Mouse (Mus musculus): ENCODE results near the gene Vwde. TPM values are rescaled to one million over a fixed set of nuclear protein-coding genes. Genes with fewer than 3 reads are reported as not detected.

Vwde gene
- not detected in 2 replicates for polyA plus RNA-seq (2012; rRNA removed)

DNA sequence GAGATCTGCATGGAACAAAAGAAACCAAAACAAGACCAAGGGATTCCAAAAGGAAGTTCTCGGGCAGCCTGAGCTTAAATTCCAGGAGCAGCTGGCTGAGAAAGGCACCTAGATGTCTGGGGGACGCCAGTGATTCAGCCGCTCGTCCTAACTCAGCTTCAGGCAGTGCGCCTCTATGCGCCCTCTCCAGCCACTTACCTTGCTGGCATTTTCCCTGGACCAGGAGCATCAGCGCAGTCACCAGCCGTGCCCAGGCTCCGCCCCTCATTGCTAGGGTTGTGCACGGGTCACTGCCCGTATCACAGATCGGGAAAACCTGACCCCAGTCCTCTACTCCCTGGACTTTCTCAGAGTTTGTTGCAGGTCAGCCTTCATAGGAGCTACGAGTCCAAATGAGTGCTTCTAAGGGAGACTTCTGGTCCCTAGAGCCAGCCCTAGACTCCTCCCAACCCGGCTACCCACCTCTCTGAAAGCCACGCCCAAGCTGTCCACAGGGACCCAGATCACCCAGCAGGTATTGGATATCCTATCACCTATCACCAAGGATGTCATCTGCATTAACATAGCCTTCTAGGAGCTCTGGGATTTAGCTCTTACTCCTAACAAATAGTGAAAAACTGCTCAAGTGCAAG is at the start of gene Vwde:
TSS of gene Vwde (minus strand) at position 370 of the 632 bp plus-strand sequence.
- H3K4me1 ChIP-seq (ENCODE audit: control insufficient read depth, insufficient read depth, insufficient read length, low read length), result no peaks in the 10 kb centered on the region
- 32% methylated on average over 15 of the region's 15 CpGs for WGBS
- TF ChIP-seq POLR2A (IDR thresholded peaks at IDR 0.05; ENCODE audit: low read depth, low read length) (no peak), CTCF (IDR thresholded peaks at IDR 0.05; ENCODE audit: extremely low read depth, insufficient read length, insufficient replicate concordance, low read depth, low read length) (no peak)
- H3K36me3 ChIP-seq (ENCODE audit: control insufficient read depth, insufficient read depth, low read length), result no peaks in the 10 kb centered on the region
- H3K4me3 ChIP-seq (ENCODE audit: low read depth, low read length), result no peak within 1 kb of the TSS
- no peak within 1 kb of the TSS for H3K27ac ChIP-seq (ENCODE audit: insufficient read depth, low read depth, low read length)
- H3K27me3 ChIP-seq (ENCODE audit: control insufficient read depth, insufficient read depth, low read length), result no peaks in the 10 kb centered on the region

DNA sequence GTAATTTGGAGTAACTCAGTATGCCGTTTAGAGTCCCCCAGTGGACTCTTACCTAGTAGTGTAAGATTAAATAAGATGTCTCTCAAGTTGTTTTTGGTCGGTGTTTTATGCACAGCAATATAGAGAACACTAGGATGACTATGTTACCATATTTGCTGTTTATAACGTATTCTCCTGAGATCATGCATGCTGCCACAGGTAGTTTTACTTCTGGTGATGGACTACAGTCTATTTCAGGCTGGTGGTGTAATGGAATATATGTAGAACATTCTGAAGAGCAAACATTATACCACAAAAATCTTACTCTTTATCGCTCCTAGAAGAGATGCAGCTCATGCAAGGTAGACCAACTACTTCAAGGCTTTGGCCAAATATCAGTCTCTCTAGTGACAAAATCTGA is 30.6 kb upstream of the Vwde start:
- Histone ChIP-seq H3K27me3 (ENCODE audit: control insufficient read depth, insufficient read depth, low read length) (no peaks in the 10 kb centered on the region), H3K4me3 (ENCODE audit: low read depth, low read length) (no peak overlapping the region), H3K36me3 (ENCODE audit: control insufficient read depth, insufficient read depth, low read length) (no peaks in the 10 kb centered on the region), H3K27ac (ENCODE audit: insufficient read depth, low read depth, low read length) (no peak overlapping the region), H3K4me1 (ENCODE audit: control insufficient read depth, insufficient read depth, insufficient read length, low read length) (no peaks in the 10 kb centered on the region)
- TF ChIP-seq POLR2A (IDR thresholded peaks at IDR 0.05; ENCODE audit: low read depth, low read length) (no peak), CTCF (IDR thresholded peaks at IDR 0.05; ENCODE audit: extremely low read depth, insufficient read length, insufficient replicate concordance, low read depth, low read length) (no peak)
- 76% methylated on average over 4 of the region's 4 CpGs for WGBS

DNA sequence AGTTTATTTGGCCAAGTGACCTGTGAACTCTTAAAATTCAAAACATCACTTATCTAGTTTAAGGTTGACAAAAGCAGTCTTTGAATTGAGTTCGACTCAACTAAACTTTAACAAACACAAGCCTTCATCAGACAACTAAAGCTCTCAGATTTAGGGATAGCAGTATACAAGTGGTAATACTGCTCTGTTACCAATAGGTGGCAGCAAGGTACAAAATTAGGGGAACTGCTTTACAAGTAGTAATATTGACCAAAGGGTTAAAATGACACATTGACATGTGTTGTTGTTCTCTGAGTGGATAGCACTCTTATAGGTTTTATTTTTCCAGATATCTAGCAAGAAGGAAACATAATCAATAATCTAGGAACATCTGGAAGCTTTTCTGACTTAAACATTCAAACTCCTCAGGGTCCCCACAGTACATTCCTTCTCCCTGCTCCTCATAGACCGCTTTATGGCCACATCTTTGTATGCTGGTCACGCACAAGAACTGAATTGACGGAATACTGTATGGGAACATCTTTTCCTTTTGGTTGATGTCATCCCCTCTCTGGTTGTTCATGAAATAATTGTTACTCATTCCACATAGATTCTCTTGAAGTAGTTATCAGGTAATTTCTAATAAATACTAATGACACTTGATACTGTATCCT is 23.7 kb upstream of the Vwde start:
- Histone ChIP-seq H3K4me1 (ENCODE audit: control insufficient read depth, insufficient read depth, insufficient read length, low read length) (no peaks in the 10 kb centered on the region), H3K27me3 (ENCODE audit: control insufficient read depth, insufficient read depth, low read length) (no peaks in the 10 kb centered on the region), H3K27ac (ENCODE audit: insufficient read depth, low read depth, low read length) (no peak overlapping the region), H3K4me3 (ENCODE audit: low read depth, low read length) (no peak overlapping the region), H3K36me3 (ENCODE audit: control insufficient read depth, insufficient read depth, low read length) (no peaks in the 10 kb centered on the region)
- 63% methylated on average over 4 of the region's 4 CpGs for WGBS
- no peak for TF ChIP-seq POLR2A (IDR thresholded peaks at IDR 0.05; ENCODE audit: low read depth, low read length)
- TF ChIP-seq CTCF (IDR thresholded peaks at IDR 0.05; ENCODE audit: extremely low read depth, insufficient read length, insufficient replicate concordance, low read depth, low read length), result no peak

DNA sequence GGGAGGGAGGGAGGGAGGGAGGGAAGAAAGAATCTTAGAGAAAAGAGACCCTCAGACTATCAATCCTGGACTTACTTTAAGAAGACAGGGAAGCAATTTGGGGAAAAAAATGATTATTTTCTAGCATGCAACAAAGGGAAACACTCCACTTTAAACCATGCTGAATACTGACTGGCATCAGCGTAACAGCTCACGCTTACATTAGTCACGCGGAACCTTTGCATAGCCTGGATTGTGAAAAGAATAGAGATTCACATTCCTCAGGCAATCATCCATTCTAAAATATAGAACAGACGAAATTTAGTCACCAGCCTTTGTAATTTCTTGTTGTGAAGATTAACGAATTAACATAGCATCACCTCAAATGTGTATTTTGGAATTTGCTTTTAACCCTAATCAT is 18.6 kb downstream of the Vwde start:
- TF ChIP-seq CTCF (IDR thresholded peaks at IDR 0.05; ENCODE audit: extremely low read depth, insufficient read length, insufficient replicate concordance, low read depth, low read length) (no peak), POLR2A (IDR thresholded peaks at IDR 0.05; ENCODE audit: low read depth, low read length) (no peak)
- Histone ChIP-seq H3K36me3 (ENCODE audit: control insufficient read depth, insufficient read depth, low read length) (no peaks in the 10 kb centered on the region), H3K27ac (ENCODE audit: insufficient read depth, low read depth, low read length) (no peak overlapping the region), H3K4me1 (ENCODE audit: control insufficient read depth, insufficient read depth, insufficient read length, low read length) (no peaks in the 10 kb centered on the region), H3K27me3 (ENCODE audit: control insufficient read depth, insufficient read depth, low read length) (no peaks in the 10 kb centered on the region), H3K4me3 (ENCODE audit: low read depth, low read length) (no peak overlapping the region)
- 77% methylated on average over 6 of the region's 6 CpGs for WGBS

DNA sequence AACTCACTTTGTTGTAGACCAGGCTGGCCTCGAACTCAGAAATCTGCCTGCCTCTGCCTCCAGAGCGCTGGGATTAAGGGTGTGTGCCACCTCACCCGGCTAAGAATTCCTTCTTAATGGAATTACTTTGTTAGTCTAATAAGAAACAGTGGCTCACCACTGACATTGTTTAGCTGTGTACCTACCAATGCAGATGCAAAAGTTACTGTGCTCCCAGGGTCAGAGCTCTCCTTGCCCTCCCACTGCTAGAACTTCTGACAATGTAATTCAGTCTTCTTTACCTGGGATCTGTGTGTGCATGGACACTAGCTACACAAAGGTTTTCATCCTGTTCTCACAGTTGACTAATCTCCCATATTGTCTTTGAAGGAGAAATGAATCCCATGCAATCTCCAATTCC is 27.3 kb downstream of the Vwde start:
- Histone ChIP-seq H3K4me1 (ENCODE audit: control insufficient read depth, insufficient read depth, insufficient read length, low read length) (no peaks in the 10 kb centered on the region), H3K4me3 (ENCODE audit: low read depth, low read length) (no peak overlapping the region), H3K27ac (ENCODE audit: insufficient read depth, low read depth, low read length) (no peak overlapping the region), H3K27me3 (ENCODE audit: control insufficient read depth, insufficient read depth, low read length) (no peaks in the 10 kb centered on the region), H3K36me3 (ENCODE audit: control insufficient read depth, insufficient read depth, low read length) (no peaks in the 10 kb centered on the region)
- WGBS, result 83% methylated on average over 3 of the region's 3 CpGs
- TF ChIP-seq POLR2A (IDR thresholded peaks at IDR 0.05; ENCODE audit: low read depth, low read length) (no peak), CTCF (IDR thresholded peaks at IDR 0.05; ENCODE audit: extremely low read depth, insufficient read length, insufficient replicate concordance, low read depth, low read length) (no peak)

DNA sequence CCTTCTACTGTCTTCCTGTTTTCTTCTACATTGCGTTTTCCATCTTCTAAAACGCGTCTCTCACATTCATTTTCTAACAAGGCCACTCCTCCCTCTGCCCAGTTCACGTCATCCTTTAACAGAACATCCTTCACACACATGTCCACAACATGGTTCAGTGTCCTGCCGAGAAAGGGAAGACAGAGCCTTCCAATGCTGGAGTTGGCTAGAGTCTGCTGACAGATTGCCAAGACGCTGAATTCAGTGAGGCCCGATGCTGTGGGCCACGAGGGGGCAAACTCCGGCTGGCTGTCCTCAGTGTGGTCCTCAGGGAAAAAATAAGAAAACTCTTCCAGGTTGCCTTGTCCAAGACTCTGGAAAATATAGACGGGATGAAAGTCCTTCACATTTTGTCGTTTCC is 37.9 kb downstream of the Vwde start:
- H3K27ac ChIP-seq (ENCODE audit: insufficient read depth, low read depth, low read length), result no peak overlapping the region
- no peaks in the 10 kb centered on the region for H3K27me3 ChIP-seq (ENCODE audit: control insufficient read depth, insufficient read depth, low read length)
- H3K4me3 ChIP-seq (ENCODE audit: low read depth, low read length), result no peak overlapping the region
- no peaks in the 10 kb centered on the region for H3K36me3 ChIP-seq (ENCODE audit: control insufficient read depth, insufficient read depth, low read length)
- no peaks in the 10 kb centered on the region for H3K4me1 ChIP-seq (ENCODE audit: control insufficient read depth, insufficient read depth, insufficient read length, low read length)
- TF ChIP-seq POLR2A (IDR thresholded peaks at IDR 0.05; ENCODE audit: low read depth, low read length) (no peak), CTCF (IDR thresholded peaks at IDR 0.05; ENCODE audit: extremely low read depth, insufficient read length, insufficient replicate concordance, low read depth, low read length) (no peak)
- 81% methylated on average over 11 of the region's 11 CpGs for WGBS

DNA sequence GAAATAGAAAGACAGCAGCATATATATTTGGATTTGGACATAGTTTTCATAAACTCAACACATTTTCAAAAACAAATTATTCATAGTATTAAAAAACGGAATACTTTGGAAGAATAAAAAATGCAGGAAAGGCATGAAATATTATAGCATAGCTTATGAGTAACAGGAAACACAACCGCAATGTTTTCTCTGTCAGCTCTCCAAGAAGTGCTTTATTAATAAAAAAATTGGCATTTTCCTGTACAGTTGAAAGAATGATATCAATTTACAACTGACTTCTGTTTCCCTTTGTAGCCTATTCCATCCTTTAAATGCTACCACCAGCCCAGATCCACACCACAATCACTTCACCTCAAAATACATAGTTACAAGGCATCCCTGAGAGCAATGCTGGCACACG is 44.7 kb downstream of the Vwde start:
- TF ChIP-seq CTCF (IDR thresholded peaks at IDR 0.05; ENCODE audit: extremely low read depth, insufficient read length, insufficient replicate concordance, low read depth, low read length) (no peak), POLR2A (IDR thresholded peaks at IDR 0.05; ENCODE audit: low read depth, low read length) (no peak)
- H3K4me3 ChIP-seq (ENCODE audit: low read depth, low read length), result no peak overlapping the region
- H3K27me3 ChIP-seq (ENCODE audit: control insufficient read depth, insufficient read depth, low read length), result no peaks in the 10 kb centered on the region
- WGBS, result 65% methylated on average over 3 of the region's 3 CpGs
- no peak overlapping the region for H3K27ac ChIP-seq (ENCODE audit: insufficient read depth, low read depth, low read length)
- H3K36me3 ChIP-seq (ENCODE audit: control insufficient read depth, insufficient read depth, low read length), result no peaks in the 10 kb centered on the region
- H3K4me1 ChIP-seq (ENCODE audit: control insufficient read depth, insufficient read depth, insufficient read length, low read length), result no peaks in the 10 kb centered on the region
